Mouse (Mus musculus) C2C12 (cell line): ENCODE measurements around the gene Tada2b.

Experiments used
- CEBPB ChIP-seq: IDR thresholded peaks from one replicate; pipeline ENCODE4 v1.6.1; 2011; ENCODE audit warnings: low read depth, mild to moderate bottlenecking, control low read depth, moderate library complexity
- CTCF ChIP-seq: IDR thresholded peaks from one replicate; pipeline ENCODE4 v1.5.1; 2011; ENCODE audit not compliant: control insufficient read depth, insufficient read depth, insufficient read length
- MAX ChIP-seq: IDR thresholded peaks from one replicate; pipeline ENCODE4 v1.6.1; 2011; ENCODE audit warnings: mild to moderate bottlenecking, control low read depth
- USF1 ChIP-seq: IDR thresholded peaks from one replicate; pipeline ENCODE4 v1.6.1; 2011; ENCODE audit warnings: low read depth, mild to moderate bottlenecking, control low read depth, moderate library complexity

GRCm38 (mm10) chr5:36480398-36480797 lies 3.7 kb downstream of the Tada2b start:
- TF ChIP-seq MAX (no peak), CTCF (no peak), USF1 (no peak), CEBPB (no peak)
